Mouse (Mus musculus) limb, embryonic 11.5 days (tissue): Measurements from ENCODE around the gene Hnrnpdl. TPM values are rescaled to one million over a fixed set of nuclear protein-coding genes. Genes with fewer than 3 reads are reported as not detected.

Experiments used
- ATAC-seq: fragments of 200-750 bp; cut with Nextera tagmentation; 2 replicates; pipeline ENCODE4 v1.8.0; 2017; ENCODE audit warnings: low read depth; ENCODE audit not compliant: insufficient number of reproducible peaks, low FRiP score, low TSS enrichment
- DNase-seq: peaks from one replicate; pipeline ENCODE4 v3.0.0-alpha.2; 2015; ENCODE audit warnings: low spot score
- H3K27ac ChIP-seq: fragments of 300-500 bp; sonication (generic); replicated peaks from 2 replicates; pipeline ENCODE4 v1.5.1; 2014; ENCODE audit warnings: low read depth, mild to moderate bottlenecking, low read length
- H3K27me3 ChIP-seq: fragments of 300-500 bp; sonication (generic); 2 replicates; pipeline ENCODE4 v1.6.1; 2014; ENCODE audit warnings: mild to moderate bottlenecking, low read length, mixed read lengths; ENCODE audit not compliant: control insufficient read depth, insufficient read depth
- H3K36me3 ChIP-seq: fragments of 300-500 bp; sonication (generic); 2 replicates; pipeline ENCODE4 v1.6.1; 2014; ENCODE audit warnings: mild to moderate bottlenecking, low read length, moderate library complexity, mixed read lengths; ENCODE audit not compliant: control insufficient read depth, insufficient read depth
- H3K4me1 ChIP-seq: fragments of 300-500 bp; sonication (generic); 2 replicates; pipeline ENCODE4 v1.6.1; 2014; ENCODE audit warnings: low read length, mixed read lengths; ENCODE audit not compliant: control insufficient read depth, insufficient read depth
- H3K4me2 ChIP-seq: fragments of 300-500 bp; sonication (generic); 2 replicates; pipeline ENCODE4 v1.6.1; 2014; ENCODE audit warnings: low read depth, mild to moderate bottlenecking, moderate library complexity; ENCODE audit not compliant: severe bottlenecking
- H3K4me3 ChIP-seq: fragments of 300-500 bp; sonication (generic); 2 replicates; pipeline ENCODE4 v1.5.1; 2014; ENCODE audit warnings: low read depth, low read length
- H3K9ac ChIP-seq: fragments of 300-500 bp; sonication (generic); 2 replicates; pipeline ENCODE4 v1.6.1; 2014; ENCODE audit warnings: mild to moderate bottlenecking, low read length
- H3K9me3 ChIP-seq: fragments of 300-500 bp; sonication (generic); 2 replicates; pipeline ENCODE4 v1.6.1; 2016; ENCODE audit warnings: low read length; ENCODE audit not compliant: control insufficient read depth
- WGBS: fragments of 180-500 bp; shearing (Covaris S2); extraction: QIAGEN DNeasy Blood & Tissue Kit; methylation state at CpG from one replicate; pipeline ENCODE4 v1.1.7; 2014; 5-methylcytosine and 5-hydroxymethylcytosine counted together
- polyA plus RNA-seq: library from polyadenylated mRNA; unstranded; fragments of >200 nt; fragmentation: Nextera tagmentation; extraction: Ambion mirVana; gene quantifications from 2 replicates; pipeline ENCODE4 v1.2.1, GENCODE M21; 2014

The Hnrnpdl gene
- polyA plus RNA-seq, 1 experiment from 2014 or later: 254 TPM

DNA sequence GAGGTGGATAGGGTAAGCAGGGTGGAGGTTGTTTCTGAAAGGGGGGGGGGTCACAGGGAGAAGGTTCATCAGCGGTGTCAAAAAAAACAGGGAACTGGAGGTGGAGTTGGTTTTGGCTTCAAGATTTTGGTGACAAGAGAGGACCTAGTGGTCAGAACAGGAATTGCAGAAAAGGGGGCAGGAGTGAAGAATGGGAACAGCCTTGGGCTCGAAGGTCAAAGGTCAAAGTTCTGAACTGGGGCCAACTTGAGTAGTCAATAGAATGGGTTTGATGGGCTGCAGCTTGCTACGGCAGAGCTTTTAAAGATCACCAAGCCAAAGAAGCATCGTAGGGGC is 32.5 kb downstream of the Hnrnpdl start:
- WGBS: 85% methylated on average over 4 of the region's 4 CpGs
- ATAC-seq (no peak), DNase-seq (no peak)
- Histone ChIP-seq H3K4me3 (no peak overlapping the region), H3K27ac (no peak overlapping the region), H3K9ac (no peak overlapping the region), H3K4me1 (no peaks in the 10 kb centered on the region), H3K4me2 (no peak overlapping the region), H3K27me3 (no peaks in the 10 kb centered on the region), H3K9me3 (no peaks in the 10 kb centered on the region), H3K36me3 (no peaks in the 10 kb centered on the region)

DNA sequence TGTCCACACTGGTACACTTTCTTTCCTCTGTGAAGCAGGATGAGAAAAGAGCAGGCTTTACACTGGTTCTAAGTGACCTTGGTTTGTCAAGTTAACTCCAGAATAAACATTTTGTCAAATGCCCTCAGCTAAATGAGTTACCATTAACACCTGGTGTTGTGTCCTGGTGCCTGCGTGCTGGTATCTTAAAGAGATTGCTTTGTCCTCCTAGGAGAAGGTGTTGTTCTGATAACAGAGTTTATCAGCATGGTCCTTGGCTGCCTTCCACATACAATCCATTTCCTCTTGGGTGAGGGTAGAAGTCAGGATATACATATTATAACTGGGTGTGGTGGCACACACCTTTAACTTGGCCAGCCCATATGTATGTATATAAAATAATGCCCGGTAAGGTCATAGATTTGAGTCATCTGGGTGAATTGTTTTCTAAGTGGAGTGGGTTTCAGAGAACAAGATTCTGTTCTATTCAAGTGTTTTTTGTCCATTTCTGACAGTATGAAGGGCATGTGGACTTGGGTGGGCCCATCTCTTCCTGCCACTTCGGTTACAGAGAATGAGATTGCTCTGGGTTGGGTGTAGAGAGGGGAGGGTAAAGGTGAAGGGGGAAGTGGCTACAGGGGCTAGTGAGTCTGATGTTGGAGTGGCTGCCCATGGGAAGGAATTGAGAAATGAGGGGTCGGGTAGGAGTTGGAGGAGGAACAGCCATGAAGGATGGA is 33.0 kb downstream of the Hnrnpdl start:
- Histone ChIP-seq H3K36me3 (no peaks in the 10 kb centered on the region), H3K27me3 (no peaks in the 10 kb centered on the region), H3K4me1 (no peaks in the 10 kb centered on the region), H3K27ac (no peak overlapping the region), H3K9ac (no peak overlapping the region), H3K4me2 (no peak overlapping the region), H3K4me3 (no peak overlapping the region), H3K9me3 (no peaks in the 10 kb centered on the region)
- DNase-seq (no peak), ATAC-seq (no peak)
- 85% methylated on average over 4 of the region's 4 CpGs for WGBS

DNA sequence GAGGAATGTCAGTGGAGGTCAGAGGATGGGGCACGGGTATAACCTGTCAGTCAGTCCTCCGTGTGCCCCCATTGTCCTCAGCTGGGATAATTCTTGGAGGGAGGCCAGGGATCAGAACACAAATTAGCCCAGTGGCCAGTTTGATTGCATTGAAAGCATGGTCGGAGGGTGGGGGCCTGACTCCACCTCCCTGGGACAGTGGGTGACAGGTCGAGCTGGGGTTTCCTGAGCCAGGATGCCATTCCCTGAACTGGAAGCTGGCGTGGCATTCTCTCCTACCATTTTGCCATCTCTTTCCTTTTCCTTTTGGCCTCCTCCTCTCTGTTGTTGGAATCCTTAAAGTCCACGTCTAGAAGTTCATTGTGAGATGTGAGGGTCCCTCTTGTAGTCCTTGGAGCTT is 33.6 kb downstream of the Hnrnpdl start:
- Histone ChIP-seq H3K9ac (no peak overlapping the region), H3K27ac (no peak overlapping the region), H3K4me2 (no peak overlapping the region), H3K36me3 (no peaks in the 10 kb centered on the region), H3K4me1 (no peaks in the 10 kb centered on the region), H3K4me3 (no peak overlapping the region), H3K27me3 (no peaks in the 10 kb centered on the region), H3K9me3 (no peaks in the 10 kb centered on the region)
- ATAC-seq (no peak), DNase-seq (no peak)
- WGBS: 87% methylated on average over 6 of the region's 6 CpGs

DNA sequence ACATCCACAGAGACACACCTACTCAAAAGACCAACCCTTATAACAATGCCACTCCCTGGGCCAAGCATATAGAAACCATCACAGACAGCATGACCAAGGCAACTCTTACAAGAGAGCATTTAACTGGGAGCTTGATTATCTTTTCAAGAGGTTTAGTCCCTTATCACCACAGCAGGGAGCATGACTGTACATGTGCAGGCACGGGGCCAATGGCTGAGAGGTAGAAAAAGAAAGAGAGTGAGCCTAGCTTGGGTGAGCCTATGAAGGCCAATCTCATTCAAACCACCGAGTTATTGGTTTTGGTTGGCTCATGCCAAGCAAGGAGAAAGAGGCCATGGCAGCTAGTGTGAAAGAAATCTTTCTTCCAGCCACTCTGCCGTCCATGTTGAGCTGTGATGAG is 34.0 kb downstream of the Hnrnpdl start:
- no peak overlapping the region for H3K27ac ChIP-seq
- H3K9ac ChIP-seq: no peak overlapping the region
- no peak overlapping the region for H3K4me2 ChIP-seq
- ATAC-seq: no peak
- no peaks in the 10 kb centered on the region for H3K4me1 ChIP-seq
- H3K4me3 ChIP-seq: no peak overlapping the region
- no peak for DNase-seq
- H3K36me3 ChIP-seq: no peaks in the 10 kb centered on the region
- WGBS: 78% methylated on average over 3 of the region's 3 CpGs
- H3K27me3 ChIP-seq: no peaks in the 10 kb centered on the region
- H3K9me3 ChIP-seq: no peaks in the 10 kb centered on the region

DNA sequence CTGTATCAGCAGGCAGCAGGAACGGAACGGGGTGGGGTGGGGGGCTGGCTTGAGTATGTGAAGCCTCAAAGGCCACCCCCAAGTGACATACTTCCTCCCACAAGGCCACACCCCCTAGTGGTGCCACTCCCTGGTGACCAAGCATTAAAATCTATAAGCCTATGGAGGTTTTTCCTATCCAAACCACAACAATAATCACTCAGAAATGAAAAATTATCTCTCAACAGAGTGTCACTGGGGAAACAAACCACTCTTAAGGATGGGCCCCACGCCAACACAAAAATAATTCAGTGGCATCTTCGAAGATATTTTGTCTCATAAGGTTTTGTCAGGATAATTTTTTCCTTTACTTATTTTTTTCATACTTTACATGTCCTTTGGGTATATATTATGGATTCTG is 35.6 kb downstream of the Hnrnpdl start:
- Histone ChIP-seq H3K27ac (no peak overlapping the region), H3K27me3 (no peaks in the 10 kb centered on the region), H3K4me3 (no peak overlapping the region), H3K9ac (no peak overlapping the region), H3K36me3 (no peaks in the 10 kb centered on the region), H3K4me1 (no peaks in the 10 kb centered on the region), H3K4me2 (no peak overlapping the region), H3K9me3 (no peaks in the 10 kb centered on the region)
- WGBS: 83% methylated on average over 4 of the region's 4 CpGs
- no peak for ATAC-seq
- no peak for DNase-seq

DNA sequence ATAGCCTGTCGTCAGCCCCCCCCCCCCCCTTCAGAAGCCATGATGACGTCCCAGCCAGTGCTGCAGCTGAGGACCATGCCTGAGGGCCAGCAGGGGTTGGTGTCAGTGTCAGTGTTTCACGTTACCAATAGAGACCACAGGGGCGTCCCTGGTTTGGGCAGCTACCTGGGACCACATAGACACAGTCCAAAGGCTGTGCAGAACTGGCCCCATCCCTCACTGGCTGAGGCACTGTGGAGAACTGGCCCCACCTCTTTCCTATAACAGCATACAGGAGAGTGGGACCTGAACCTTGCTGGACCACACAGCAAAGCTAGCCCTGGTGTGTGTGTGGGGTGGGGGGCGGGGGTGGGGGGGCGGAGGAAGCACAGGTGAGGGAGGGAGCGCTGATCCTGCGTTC is 39.0 kb downstream of the Hnrnpdl start:
- 43% methylated on average over 8 of the region's 8 CpGs for WGBS
- ATAC-seq: no peak

DNA sequence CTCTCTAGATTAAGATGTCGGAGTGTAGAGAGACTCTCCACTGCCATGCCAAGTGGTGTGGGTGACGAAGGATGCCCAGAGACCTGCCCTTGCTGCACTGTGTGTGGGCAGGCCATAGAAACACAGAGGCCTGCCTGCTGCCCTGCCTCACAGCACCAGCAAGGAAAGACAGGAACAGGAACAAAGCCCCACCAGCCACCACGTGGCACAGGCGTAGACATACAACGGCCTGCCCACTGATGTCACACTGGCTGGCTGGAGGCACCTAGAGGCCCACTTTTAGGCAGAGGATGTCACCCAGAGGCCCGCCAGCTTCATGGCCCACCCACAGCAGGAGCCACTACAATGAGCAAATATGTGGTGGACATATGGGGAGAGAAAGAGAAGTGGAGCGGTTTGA is 39.4 kb downstream of the Hnrnpdl start:
- ATAC-seq (no peak), DNase-seq (no peak)
- Histone ChIP-seq H3K36me3 (no peaks in the 10 kb centered on the region), H3K4me3 (no peak overlapping the region), H3K9ac (no peak overlapping the region), H3K4me1 (no peaks in the 10 kb centered on the region), H3K27me3 (no peaks in the 10 kb centered on the region), H3K27ac (no peak overlapping the region), H3K9me3 (no peaks in the 10 kb centered on the region), H3K4me2 (no peak overlapping the region)
- WGBS: 79% methylated on average over 7 of the region's 7 CpGs

More for the DNA sequence above, 39.0 kb downstream of the Hnrnpdl start:
- no peaks in the 10 kb centered on the region for H3K27me3 ChIP-seq
- no peaks in the 10 kb centered on the region for H3K9me3 ChIP-seq
- H3K9ac ChIP-seq: no peak overlapping the region
- no peak overlapping the region for H3K27ac ChIP-seq
- H3K4me2 ChIP-seq: no peak overlapping the region
- no peak for DNase-seq
- no peaks in the 10 kb centered on the region for H3K4me1 ChIP-seq
- H3K4me3 ChIP-seq: no peak overlapping the region
- no peaks in the 10 kb centered on the region for H3K36me3 ChIP-seq

DNA sequence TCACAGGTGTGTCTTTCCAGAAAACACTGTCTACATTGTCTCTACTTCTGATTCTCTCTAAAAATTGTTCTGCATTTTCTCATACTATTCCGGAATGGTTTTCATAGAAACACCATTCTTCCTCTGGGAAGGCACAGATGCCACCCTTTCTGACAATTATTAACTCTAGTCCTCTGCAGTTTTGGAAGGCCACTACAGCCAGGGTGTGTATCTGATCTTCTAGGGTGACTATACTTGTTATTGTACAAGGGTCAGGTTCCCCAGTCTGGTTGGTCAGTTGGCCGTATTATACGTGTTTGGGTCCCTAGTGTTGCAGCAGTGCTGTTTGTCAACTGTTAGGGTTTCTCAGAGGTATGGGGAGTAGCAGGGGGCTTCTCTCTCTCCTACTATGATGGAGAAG is 44.8 kb downstream of the Hnrnpdl start:
- H3K27ac ChIP-seq: no peak overlapping the region
- no peaks in the 10 kb centered on the region for H3K4me1 ChIP-seq
- no peaks in the 10 kb centered on the region for H3K36me3 ChIP-seq
- DNase-seq (no peak), ATAC-seq (no peak)
- H3K4me2 ChIP-seq: no peak overlapping the region
- 91% methylated on average over 3 of the region's 3 CpGs for WGBS
- H3K9me3 ChIP-seq: no peaks in the 10 kb centered on the region
- H3K4me3 ChIP-seq: no peak overlapping the region
- no peak overlapping the region for H3K9ac ChIP-seq
- no peaks in the 10 kb centered on the region for H3K27me3 ChIP-seq

DNA sequence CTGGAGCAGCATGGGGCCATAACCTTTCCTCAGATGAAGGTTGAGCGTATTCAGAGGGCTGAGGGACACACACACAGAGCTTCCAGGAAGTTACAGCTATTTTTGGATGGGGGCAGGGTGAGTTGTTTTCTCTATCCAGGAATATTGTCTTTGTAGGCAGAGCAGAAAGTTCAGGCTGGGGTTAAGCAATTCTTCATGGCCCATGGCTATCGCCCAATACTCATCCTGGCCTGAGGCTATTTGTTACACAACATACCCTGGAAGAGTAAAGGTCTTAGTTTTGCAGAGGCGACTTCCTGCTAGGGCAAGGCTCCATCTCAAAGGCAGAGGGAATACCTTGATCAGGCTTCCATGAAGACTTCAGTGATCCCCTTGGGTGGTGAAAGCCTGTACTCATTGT is 45.3 kb downstream of the Hnrnpdl start:
- no peak for DNase-seq
- no peaks in the 10 kb centered on the region for H3K4me1 ChIP-seq

More for the DNA sequence above, 45.3 kb downstream of the Hnrnpdl start:
- Histone ChIP-seq H3K36me3 (no peaks in the 10 kb centered on the region), H3K27me3 (no peaks in the 10 kb centered on the region), H3K27ac (no peak overlapping the region), H3K9ac (no peak overlapping the region), H3K4me2 (no peak overlapping the region), H3K9me3 (no peaks in the 10 kb centered on the region), H3K4me3 (no peak overlapping the region)
- ATAC-seq: no peak
- WGBS: 84% methylated on average over 3 of the region's 3 CpGs
